Mouse (Mus musculus): ENCODE measurements around the gene Cd68. TPM values are rescaled to one million over a fixed set of nuclear protein-coding genes. Genes with fewer than 3 reads are reported as not detected.

Gene Cd68
- total RNA-seq, 2 experiments from 2014 or later, result 8.4 to 11.5 TPM

DNA sequence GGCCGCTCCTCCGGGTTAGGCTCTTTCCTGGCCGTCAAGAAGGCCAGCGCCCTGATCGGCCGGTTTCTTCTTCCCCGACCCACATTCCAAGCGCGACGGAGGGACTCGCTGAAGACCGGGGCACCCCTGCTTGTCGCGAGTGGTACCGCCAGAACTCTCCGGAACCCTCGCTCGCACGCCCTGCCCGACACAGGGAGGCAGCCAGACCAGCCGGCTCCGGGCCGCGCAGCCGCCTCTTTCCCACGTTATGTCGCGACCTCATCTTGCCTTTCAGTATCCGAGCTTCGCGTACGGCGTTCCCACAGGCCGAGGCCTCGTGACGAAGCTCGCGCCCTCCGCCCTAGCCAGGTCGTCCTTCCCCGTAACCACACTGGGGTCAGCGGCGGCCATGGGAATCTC is 5.8 kb upstream of the Cd68 start:
- no peak for DNase-seq (ENCODE audit: low spot score in 2 of 2)

DNA sequence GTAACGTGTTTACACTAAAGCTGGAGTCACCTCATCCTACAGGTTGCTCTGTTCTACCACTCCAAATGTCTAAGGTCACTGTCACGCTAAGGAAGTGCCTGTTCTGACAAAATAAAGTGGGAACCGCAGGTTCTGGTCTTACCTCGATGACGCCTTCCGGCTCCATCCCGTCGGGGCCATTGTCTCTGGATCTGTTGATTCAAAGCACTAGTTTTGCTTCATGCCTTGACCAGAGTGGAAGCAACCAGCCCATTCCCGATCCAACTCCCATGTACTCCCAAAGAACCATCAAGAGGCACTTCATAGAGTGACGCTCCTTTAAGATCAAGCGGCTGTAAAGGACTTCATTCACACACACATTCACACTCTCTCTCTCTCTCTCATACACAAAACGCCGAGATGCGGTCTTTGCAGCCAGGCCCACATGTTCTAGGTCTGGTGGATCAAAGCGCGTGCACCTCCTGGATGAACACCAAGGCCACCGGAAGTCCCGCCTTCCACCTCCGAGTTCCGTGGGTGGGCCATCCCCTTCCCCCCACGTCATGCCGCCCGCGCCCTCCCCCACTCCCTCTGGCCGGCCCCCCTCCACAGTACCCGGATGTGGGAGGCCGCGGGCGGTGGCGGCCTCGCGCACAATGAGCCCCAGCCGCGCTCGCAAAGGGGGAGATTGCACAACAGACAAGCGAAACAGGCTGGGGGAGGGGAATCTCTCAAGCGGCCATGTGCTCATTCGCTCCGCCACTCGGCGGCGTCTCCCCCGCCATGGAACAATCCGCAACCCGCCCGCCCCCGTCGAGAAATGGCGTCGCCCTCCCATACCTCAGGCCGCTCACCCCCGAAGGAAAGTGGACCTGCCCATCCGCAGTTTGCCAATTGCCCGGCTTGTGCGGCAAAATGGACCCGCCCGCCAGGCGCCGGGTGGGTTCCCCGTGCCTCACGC is 5.1 kb upstream of the Cd68 start:
- DNase-seq (ENCODE audit: low spot score in 2 of 2), result peak; percentile 92 to 95

DNA sequence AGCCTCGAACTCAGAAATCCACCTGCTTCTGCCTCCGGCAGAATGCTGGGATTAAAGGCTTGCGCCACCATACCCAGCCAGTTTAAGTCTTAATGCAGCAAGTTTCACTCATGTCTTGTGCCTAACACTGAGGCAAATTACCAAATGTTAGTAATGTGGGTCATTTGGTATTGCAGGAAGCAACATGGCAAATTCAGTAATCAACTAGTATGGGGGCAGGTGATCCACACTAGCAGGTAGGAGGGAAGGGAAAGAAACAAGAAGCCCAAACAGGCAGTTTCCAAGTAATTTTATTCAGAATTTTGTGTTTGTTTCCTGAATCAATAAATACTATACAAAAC is 682 bp upstream of the Cd68 start:
- DNase-seq (ENCODE audit: low spot score in 2 of 2), result no peak

DNA sequence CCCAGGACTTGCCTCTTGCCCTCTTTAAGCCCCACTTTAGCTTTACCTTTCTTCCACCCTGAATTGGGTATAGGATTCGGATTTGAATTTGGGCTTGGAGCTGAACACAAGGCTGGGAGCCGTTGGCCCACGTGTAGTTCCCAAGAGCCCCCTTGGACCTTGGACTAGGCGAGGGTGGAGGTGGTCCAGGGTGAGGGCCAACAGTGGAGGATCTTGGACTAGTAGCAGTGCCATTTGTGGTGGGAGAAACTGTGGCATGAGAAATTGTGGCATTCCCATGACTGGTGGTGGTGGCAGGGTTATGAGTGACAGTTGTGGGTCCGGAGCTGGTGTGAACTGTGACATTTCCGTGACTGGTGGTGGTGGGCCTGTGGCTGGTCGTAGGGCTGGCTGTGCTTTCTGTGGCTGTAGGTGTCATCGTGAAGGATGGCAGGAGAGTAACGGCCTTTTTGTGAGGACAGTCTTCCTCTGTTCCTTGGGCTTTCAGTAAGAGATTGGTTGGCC is 444 bp downstream of the Cd68 start:
- DNase-seq (ENCODE audit: low spot score in 2 of 2), result no peak

DNA sequence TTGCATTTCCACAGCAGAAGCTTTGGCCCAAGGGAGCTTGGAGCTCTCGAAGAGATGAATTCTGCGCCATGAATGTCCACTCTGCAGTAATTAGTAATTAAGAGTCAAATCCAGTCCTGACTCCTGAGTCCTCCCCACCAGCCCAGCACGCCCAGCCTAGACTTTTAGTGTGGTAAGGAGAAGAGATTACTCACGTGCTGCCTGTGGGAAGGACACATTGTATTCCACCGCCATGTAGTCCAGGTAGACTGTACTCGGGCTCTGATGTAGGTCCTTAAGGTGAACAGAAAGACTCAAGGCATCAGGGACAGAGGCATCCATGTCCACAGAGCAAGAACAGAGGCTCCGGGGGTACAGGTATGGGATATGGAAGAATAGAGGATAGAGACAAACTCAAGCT is 1.1 kb downstream of the Cd68 start:
- DNase-seq (ENCODE audit: low spot score in 2 of 2), result no peak

DNA sequence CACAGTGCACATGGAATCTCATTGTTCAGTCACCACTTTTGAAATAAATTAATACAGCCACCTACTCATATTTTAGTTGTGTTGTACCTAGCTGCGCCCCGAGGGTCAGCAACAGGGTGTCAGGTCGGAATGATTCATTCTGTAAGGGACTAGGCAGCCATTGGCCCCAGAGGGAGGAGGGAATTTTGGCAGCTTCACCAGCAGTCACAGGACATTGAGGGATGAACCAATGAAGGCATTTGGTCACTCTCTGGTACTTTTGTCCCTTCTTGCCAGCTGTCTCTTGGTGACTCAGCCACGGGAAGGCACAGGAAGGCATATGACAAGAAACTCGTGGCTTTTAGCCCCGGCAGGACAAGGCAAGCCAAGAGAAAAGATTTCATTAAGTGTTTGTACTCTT is 2.2 kb downstream of the Cd68 start:
- no peak for DNase-seq (ENCODE audit: low spot score in 2 of 2)

DNA sequence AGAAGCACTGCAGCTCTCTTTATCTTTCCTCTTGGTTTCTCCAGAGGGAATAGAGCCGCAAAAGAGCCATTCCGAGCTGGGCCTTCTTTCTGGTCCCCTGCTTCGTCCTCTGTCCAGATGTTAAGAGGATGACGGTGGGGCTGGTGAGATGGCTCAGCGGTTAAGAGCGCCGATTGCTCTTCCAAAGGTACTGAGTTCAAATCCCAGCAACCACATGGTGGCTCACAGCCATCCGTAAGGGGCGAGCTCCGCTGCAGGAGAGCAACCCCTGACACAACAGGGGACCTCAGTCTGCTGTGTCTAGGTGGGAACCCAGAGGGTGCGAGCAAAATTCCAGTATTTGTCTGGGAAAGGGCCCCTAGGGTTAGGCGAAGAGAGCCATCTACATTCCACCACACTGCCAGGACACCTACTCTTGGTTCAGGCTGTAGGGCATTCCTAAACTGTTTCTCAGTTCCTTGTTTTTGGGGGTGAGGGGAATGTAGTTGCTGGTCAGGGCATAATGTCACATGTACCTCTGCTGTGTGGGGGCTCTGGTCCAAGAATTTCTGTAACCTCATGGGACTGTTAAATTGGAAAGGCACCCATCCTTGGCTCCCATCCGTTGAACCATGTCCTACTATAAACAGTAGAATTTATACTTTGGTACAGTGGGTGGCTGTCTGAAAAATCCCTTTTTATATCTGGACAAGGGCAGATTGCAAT is 2.8 kb downstream of the Cd68 start:
- DNase-seq (ENCODE audit: low spot score in 2 of 2), result no peak

DNA sequence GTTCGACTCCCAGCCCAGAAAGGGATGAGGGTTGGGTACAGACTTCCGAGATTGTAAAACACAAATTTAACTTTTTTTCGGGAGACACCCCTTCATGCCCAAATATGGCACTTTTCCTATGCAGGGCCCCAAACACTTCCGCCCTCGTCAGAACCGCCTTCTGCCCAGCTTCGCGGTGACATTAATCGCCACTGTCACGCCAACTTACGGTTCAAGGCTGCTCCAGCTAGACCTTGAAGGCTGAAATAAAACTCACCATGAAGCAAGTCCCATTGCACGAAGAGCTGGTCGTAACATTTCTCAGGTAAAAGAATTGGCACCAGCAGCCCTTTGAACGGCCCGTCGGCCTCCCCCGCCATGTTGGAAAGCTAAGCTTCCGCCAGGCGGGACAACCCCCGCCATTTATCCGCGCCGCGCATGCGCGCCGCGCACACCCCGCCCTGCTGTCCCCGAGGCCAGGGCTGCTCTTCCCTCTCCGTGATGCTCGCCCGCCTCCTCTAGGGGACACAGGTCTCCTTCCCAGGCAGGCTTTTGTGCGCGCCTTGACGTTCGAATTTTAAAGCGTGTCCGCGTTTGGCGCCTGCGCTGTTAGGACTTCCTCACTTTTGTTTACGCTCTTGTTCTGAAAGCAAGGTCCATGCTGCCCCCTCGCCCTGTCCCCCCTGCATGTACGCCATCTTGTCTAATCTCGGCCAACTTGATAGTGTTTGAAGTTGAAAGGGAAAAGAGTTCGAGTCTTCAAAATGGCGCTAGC is 3.6 kb downstream of the Cd68 start, which contains the start of gene Mpdu1:
Mpdu1 (minus strand) TSS at position 430 of the 754 bp plus-strand sequence.
- peak; percentile 93 to 94 for DNase-seq (ENCODE audit: low spot score in 2 of 2)

DNA sequence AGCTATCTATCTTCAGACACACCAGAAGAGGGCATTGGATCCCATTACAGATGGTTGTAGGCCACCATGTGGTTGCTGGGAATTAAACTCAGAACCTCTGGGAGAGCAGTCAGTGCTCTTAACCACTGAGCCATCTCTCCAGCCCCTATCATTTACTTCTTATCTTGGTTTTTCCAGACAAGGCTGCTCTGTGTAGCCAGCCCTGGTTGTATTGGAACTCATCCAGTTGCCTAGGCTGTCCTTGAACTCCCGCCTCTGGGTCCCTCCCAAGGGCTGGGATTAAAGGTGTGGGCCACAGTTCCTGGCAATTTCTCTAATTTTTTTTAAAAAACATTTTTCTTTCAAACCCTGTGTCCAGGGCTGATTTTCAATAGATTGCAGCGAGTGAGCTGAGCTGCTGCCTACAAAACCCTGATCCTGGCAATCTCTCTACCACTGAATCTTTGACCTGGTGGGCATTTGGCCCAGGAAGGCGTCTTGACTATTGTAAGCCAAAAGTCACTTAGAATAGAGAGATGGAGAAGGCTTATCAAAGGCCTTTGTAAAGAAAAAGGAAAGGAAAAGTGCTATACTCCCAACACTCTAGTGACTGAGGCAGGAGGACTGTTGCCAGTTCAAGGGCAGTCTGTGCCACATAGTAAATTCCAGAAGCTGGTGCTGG is 4.6 kb downstream of the Cd68 start:
- no peak for DNase-seq (ENCODE audit: low spot score in 2 of 2)

DNA sequence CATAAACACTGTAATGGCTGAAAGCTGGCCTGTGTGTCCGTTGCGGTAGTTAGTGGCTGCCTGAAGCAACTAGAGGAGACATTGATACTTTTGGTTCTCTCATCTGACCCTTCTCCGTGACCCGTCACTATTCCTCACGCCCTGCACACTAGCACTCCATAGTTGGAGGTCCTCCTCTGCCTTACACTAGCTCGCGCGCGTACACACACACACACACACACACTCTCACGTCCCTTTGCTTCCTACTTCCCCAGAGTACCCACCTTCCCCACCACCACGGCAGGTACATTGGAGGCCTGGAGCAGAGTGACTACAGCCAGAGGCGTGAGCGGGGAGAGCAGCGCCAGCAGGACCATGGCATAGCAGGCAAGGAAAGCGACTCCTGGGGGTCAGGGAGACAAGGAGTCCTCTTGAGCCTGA is 8.5 kb downstream of the Cd68 start:
- DNase-seq (ENCODE audit: low spot score in 2 of 2), result no peak

DNA sequence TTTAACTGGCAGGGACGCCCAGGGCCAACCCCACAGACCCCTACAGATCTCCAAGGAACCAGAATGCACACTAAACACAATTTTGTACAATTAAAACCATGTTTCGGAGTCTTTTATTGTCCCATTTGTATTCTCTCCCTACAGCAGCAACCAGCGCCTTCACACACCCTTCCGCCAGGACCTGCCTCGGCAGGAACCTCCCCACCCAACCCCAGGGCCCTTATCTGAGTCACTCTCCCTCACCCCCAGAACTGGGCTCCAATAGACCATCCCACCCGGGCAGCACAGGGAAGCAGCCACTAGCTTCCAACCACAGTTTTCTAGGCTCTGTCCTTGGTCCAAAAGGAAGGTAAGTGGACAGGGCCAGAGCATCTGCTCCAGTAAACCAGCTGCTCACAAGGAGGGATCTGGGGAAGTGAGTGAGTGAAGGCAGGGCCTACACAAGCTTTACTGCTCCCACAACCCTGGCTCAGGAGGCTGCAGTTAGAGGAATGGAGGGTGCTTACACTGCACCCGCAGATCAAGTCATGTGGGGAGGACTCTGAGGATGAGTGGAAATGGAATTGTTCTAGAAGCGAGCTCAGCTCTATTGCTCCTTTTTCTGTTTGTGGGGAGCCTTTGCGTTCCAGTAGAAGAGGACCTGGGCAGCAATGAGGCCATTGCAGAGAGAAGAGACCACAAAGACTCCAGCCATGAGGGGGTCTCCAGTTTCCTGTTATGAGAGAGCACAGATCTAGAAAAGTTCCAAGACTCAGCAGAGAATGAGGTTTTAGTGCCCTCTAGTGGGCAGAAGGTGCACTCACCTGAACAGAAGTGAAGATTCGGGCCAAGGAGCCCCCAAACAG is 9.1 kb downstream of the Cd68 start:
- no peak for DNase-seq (ENCODE audit: low spot score in 2 of 2)

DNA sequence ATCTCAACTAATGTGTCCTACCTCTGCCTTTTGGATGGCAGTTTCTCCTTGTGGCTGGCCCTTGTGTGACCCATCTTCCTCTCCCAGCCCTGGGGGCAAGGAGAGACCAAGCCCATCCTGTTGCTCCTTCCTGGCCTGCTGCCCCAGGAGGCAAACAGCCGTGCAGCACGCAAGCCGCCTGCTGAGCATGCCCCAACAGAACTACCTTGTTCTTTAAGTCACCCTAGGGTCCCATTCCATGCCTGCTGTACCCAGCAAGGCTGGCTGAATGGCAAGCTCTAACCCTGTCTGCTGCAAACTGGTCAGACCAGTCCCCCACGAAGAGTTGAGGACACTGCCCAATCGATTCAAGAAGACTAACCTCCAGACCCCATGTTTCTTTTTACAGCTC is 9.9 kb downstream of the Cd68 start:
- DNase-seq (ENCODE audit: low spot score in 2 of 2), result no peak

DNA sequence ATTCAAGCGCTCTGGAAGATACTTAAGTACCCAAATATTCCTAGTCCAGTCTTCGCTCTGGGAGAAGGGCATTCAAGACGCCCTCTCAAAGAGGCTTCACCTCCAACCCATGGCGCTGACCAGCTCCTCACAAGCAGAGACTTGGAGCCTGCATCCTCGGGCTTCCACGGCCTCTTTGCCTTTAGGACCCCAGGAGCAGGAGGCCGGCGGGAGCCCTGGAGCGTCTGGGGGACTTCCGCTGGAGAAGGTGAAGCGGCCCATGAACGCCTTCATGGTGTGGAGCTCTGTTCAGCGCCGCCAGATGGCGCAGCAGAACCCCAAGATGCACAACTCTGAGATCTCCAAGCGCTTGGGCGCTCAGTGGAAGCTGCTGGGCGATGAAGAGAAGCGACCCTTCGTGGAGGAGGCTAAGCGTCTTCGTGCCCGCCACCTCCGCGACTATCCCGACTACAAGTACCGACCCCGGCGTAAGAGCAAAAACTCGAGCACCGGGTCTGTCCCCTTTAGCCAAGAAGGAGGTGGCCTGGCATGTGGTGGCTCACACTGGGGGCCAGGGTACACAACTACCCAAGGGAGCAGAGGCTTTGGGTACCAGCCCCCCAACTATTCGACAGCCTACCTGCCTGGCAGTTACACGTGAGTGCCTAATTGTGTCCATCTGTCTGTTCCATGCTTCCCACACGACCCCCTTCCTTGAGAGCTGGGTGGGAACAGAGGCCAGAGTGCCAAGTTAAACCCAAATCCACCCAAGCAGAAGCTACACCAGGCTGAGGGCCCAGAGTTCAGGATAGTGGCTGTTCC is 10.5 kb downstream of the Cd68 start, which contains the start of gene Sox15:
Sox15 (plus strand) TSS at position 51 of the 801 bp plus-strand sequence.
- DNase-seq (ENCODE audit: low spot score in 2 of 2), result peak; percentile 71 to 82

DNA sequence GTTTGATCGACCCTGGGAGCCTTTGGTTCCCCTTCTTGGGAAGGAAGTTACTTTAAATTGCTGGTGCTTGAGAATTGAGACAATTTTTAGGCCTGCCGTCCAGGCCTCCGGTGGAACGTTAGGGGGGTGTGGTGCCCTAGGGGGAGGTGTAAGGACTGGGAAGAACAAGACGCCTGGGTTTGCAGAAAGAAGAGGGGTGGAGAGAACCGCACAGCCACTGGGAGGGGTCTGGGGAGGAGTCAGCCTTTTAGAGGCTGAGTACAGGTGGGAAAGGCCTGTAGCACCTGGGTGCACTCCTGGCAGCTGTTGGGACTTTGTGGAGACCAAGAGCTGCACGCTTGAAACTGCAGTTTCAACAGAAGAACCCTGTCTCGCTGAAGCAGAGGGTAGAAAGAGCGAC is 11.2 kb downstream of the Cd68 start:
- no peak for DNase-seq (ENCODE audit: low spot score in 2 of 2)

DNA sequence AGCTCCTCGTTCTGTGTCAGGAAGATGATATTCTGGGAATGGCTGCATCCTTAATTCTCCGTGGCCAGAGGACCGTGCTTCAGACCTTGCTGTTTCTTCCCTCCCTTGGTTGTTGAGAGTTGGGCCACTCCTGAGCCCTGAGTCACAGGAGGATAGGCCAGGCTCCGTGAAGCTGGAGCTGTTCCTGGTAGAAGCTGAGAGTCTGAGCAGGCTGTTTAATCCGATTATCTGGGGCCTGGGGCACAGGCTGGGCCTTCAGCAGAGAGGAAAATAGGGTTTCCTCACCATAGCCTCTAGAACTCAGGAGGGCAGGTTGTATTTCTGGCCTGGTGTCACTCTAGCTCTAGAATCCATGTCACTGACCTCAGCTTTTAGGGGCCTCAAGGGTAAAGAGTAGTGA is 12.6 kb downstream of the Cd68 start:
- DNase-seq (ENCODE audit: low spot score in 2 of 2), result no peak

DNA sequence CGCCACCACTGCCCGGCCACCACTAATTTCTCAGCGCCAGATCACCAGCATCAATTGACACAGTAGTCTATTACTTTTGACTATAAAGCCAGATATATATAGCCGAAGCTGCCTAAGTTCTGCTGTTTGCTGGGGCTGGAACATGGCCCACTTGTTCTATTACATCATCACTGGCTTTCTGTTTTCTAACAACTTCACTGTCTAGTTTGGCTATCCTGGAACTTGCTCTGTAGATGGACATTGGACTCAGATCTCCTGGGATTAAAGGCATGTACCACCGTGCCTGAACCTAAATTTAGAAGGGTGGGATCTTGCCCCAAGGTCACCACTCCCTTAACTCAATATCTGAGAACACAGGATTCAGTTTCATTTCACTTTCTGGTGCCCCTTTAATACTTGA is 20.1 kb downstream of the Cd68 start:
- DNase-seq (ENCODE audit: low spot score in 2 of 2), result no peak

DNA sequence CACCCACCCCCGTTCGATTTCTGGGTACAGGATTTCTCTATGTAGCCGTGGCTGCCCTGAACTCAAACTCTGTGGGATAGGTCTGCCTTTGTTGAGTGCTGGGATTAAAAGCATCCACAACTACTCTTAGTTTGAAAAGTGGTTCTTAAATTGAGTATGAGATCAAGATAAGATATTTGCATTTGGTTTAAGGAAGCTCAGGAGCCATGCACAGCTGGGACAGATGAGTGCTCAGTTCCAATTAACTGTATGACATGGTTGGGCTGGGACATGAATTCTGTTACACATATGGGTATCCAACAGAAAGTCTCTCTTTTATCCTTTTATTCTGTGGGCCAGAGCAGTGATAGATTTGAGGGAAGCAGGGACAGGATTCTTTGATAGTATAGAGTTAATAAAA is 30.5 kb downstream of the Cd68 start:
- no peak for DNase-seq (ENCODE audit: low spot score in 2 of 2)

DNA sequence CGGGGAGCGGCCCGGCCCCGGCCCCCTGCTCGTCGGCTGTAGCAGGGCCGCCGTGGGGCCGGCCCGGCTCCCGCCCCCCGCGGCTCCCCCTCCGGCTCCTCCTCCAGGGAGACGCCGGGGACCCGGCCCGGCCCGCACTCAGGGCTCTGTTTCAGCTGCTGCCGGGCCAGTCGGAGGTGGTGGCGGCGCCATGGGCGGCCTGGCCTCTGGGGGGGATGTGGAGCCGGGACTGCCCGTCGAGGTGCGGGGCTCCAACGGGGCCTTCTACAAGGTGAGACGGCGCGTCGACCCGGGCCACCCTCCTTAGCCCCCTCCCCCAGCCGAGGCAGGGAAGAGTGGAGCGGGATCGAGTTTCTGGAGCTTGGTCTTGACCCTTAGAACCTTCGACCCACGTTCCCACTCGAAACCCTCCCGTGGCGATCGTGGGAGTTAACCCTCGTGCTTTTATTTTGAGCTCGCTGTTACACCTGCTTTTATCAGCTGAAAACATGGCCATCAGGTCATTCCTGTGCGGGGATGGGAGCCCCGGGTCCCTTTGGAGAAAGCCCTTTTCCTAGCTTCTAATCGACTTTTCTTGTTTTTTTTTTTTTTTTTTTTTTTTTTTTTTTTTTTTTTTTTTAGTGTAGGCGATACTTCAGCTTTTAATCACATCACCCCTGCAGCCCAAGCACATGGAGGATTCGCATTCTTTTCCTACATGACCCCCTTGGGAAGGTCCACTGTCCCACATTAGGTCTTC is 32.7 kb downstream of the Cd68 start:
- no peak for DNase-seq (ENCODE audit: low spot score in 2 of 2)

All from layer of hippocampus, postnatal 10 days (tissue).